Mouse (Mus musculus): ENCODE data around the gene Gm20458.

- TF ChIP-seq CTCF (IDR thresholded peaks at IDR 0.05; ENCODE audit: borderline replicate concordance, control insufficient read depth, extremely low read depth, insufficient read depth, low read length, poor library complexity) (no peak), POLR2A (IDR thresholded peaks at IDR 0.05; ENCODE audit: control insufficient read depth, extremely low read depth, insufficient read depth, low read length, poor library complexity) (no peak)
Observed at GRCm38 (mm10) chr2:164522280-164522679, 61.5 kb downstream of the Gm20458 start.

Measured in thymus, adult 2 months (tissue).